Mouse (Mus musculus): ENCODE measurements around the gene Ptges. TPM values are rescaled to one million over a fixed set of nuclear protein-coding genes. Genes with fewer than 3 reads are reported as not detected.

Ptges gene
- polyA plus RNA-seq, 1 experiment from 2014 or later = 4.6 TPM

DNA sequence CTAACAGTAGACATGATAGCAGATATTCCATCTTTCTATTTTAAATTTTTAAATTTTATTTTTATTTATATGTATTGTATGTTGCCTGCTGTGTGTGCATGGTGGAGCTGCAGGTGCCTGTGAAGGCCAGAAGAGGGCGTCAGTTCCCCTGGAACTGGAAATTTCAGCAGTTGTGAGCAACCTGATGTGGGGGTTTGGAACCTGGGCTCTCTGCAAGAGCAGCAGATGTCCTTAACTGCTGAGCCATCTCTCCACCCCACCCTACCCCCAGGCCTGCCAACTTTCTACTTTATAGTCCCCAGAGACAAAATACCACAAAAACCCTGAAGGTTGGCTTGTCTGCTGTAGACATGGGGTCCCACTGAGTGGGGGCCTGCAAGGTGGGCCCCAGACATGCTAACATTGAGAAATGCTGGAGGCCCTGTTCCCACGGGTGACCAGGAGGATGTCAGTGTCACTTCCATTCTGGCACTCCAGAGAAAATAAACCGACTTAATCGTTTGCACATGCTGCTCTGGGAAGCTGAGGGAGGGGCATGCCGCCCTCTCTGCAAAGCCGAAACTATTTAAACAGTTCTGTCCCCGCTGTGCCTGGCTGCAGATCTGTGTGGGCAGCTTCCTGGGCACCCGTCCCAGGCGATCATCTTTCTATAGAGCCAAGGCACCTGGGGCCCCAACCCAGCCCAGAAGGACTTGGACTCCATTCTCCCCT, 44.1 kb downstream of the Ptges start:
- Histone ChIP-seq H3K36me3 (no peaks in the 10 kb centered on the region), H3K27me3 (no peaks in the 10 kb centered on the region; the same call in 1 of the 2 replicates), H3K4me3 (no peak overlapping the region), H3K9me3 (no peaks in the 10 kb centered on the region), H3K4me2 (replicated peaks) (no peak overlapping the region), H3K4me1 (no peaks in the 10 kb centered on the region), H3K9ac (replicated peaks) (no peak overlapping the region), H3K27ac (replicated peaks) (no peak overlapping the region)
- no peak for ATAC-seq (ENCODE audit: low FRiP score, low read depth)
- 64% methylated on average over 9 of the region's 9 CpGs for WGBS

- no peaks in the 10 kb centered on the region for H3K9me3 ChIP-seq
- H3K27ac ChIP-seq (replicated peaks) = no peak overlapping the region
- no peak overlapping the region for H3K4me3 ChIP-seq
- H3K9ac ChIP-seq (replicated peaks) = no peak overlapping the region
- no peak overlapping the region for H3K4me2 ChIP-seq (replicated peaks)
- no peak for ATAC-seq (ENCODE audit: low FRiP score, low read depth)
- 87% methylated on average over 4 of the region's 4 CpGs for WGBS
- H3K36me3 ChIP-seq = no peaks in the 10 kb centered on the region
- no peaks in the 10 kb centered on the region; the same call in 1 of the 2 replicates for H3K27me3 ChIP-seq
- H3K4me1 ChIP-seq = no peaks in the 10 kb centered on the region
Observed at GRCm38 (mm10) chr2:30884852-30885373, 44.8 kb downstream of the Ptges start.

DNA sequence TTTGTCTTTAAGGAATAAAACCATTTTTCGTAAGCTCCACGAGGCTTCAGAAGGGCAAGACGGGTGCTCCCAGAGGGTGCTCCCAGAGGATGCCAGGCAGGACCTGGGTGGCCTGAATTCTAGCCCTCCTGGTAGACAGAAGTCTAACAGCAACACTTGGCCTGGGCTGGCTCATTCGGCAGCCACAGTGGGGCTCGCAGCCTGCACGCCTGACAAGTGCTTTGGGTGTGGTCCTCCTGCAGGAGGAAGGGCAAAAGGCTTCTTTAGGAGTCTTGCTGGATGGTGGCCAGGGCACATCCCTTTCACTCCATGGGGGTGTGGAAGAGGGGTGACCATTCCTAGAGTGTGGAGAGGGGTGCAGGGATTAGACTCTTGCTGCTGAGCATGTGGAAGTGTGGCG, 48.4 kb downstream of the Ptges start:
- H3K9ac ChIP-seq (replicated peaks) = no peak overlapping the region
- no peaks in the 10 kb centered on the region for H3K9me3 ChIP-seq
- H3K4me3 ChIP-seq = no peak overlapping the region
- no peak for ATAC-seq (ENCODE audit: low FRiP score, low read depth)
- 90% methylated on average over 7 of the region's 7 CpGs for WGBS
- H3K4me1 ChIP-seq = peaks cover 3% of the 10 kb centered on the region; the same call in 1 of the 2 replicates
- H3K36me3 ChIP-seq = no peaks in the 10 kb centered on the region
- no peak overlapping the region for H3K4me2 ChIP-seq (replicated peaks)
- no peak overlapping the region for H3K27ac ChIP-seq (replicated peaks)
- no peaks in the 10 kb centered on the region for H3K27me3 ChIP-seq

DNA sequence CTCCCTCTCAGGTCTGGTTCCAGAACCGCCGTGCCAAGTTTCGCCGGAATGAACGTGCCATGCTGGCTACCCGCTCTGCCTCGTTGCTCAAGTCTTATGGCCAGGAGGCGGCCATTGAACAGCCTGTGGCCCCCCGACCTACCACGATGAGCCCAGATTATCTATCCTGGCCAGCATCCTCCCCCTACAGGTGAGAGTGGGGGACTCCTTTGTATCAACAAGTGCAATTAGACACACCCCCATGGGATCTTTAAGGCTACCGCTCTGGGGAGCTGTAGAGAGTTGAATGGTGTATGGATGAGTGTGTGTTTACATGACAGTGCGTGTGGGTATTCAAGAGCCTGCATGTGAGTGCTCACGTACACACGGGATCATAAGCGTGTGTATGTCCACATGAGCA, 50.2 kb downstream of the Ptges start:
- H3K9ac ChIP-seq (replicated peaks) = no peak overlapping the region
- no peaks in the 10 kb centered on the region for H3K9me3 ChIP-seq
- H3K4me2 ChIP-seq (replicated peaks) = no peak overlapping the region
- H3K36me3 ChIP-seq = no peaks in the 10 kb centered on the region
- 92% methylated on average over 15 of the region's 15 CpGs for WGBS
- H3K4me3 ChIP-seq = no peak overlapping the region
- H3K27me3 ChIP-seq = no peaks in the 10 kb centered on the region
- H3K27ac ChIP-seq (replicated peaks) = no peak overlapping the region
- peaks cover 3% of the 10 kb centered on the region; the same call in 1 of the 2 replicates for H3K4me1 ChIP-seq
- no peak for ATAC-seq (ENCODE audit: low FRiP score, low read depth)

- Histone ChIP-seq H3K4me3 (no peak overlapping the region), H3K9me3 (no peaks in the 10 kb centered on the region), H3K27ac (replicated peaks) (no peak overlapping the region), H3K4me2 (replicated peaks) (no peak overlapping the region), H3K9ac (replicated peaks) (no peak overlapping the region), H3K36me3 (no peaks in the 10 kb centered on the region), H3K27me3 (no peaks in the 10 kb centered on the region), H3K4me1 (peaks cover 6% of the 10 kb centered on the region; the same call in 1 of the 2 replicates)
- no peak for ATAC-seq (ENCODE audit: low FRiP score, low read depth)
- 50% methylated on average over 11 of the region's 11 CpGs for WGBS
Observed at GRCm38 (mm10) chr2:30875621-30876432, 53.8 kb downstream of the Ptges start.

- no peak overlapping the region for H3K4me3 ChIP-seq
- ATAC-seq (ENCODE audit: low FRiP score, low read depth) = no peak
- H3K4me1 ChIP-seq = peaks cover 6% of the 10 kb centered on the region; the same call in 1 of the 2 replicates
- WGBS = 79% methylated on average over 7 of the region's 7 CpGs
- no peak overlapping the region for H3K9ac ChIP-seq (replicated peaks)
- no peaks in the 10 kb centered on the region for H3K36me3 ChIP-seq
- H3K27me3 ChIP-seq = no peaks in the 10 kb centered on the region
- no peak overlapping the region for H3K27ac ChIP-seq (replicated peaks)
- H3K9me3 ChIP-seq = no peaks in the 10 kb centered on the region
- no peak overlapping the region for H3K4me2 ChIP-seq (replicated peaks)
Observed at GRCm38 (mm10) chr2:30875096-30875495, 54.6 kb downstream of the Ptges start.

GRCm38 (mm10) chr2:30874445-30874844, 55.2 kb downstream of the Ptges start:
- Histone ChIP-seq H3K27ac (replicated peaks) (no peak overlapping the region), H3K27me3 (no peaks in the 10 kb centered on the region), H3K4me2 (replicated peaks) (no peak overlapping the region), H3K9ac (replicated peaks) (no peak overlapping the region), H3K36me3 (no peaks in the 10 kb centered on the region), H3K4me3 (no peak overlapping the region), H3K4me1 (peaks cover 6% of the 10 kb centered on the region; the same call in 1 of the 2 replicates), H3K9me3 (no peaks in the 10 kb centered on the region)
- ATAC-seq (ENCODE audit: low FRiP score, low read depth) = no peak
- WGBS = 34% methylated on average over 10 of the region's 10 CpGs

- Histone ChIP-seq H3K4me1 (peaks cover 6% of the 10 kb centered on the region; the same call in 1 of the 2 replicates), H3K27ac (replicated peaks) (no peak overlapping the region), H3K27me3 (no peaks in the 10 kb centered on the region), H3K36me3 (no peaks in the 10 kb centered on the region), H3K4me2 (replicated peaks) (no peak overlapping the region), H3K4me3 (no peak overlapping the region), H3K9me3 (no peaks in the 10 kb centered on the region), H3K9ac (replicated peaks) (no peak overlapping the region)
- 83% methylated on average over 6 of the region's 6 CpGs for WGBS
- no peak for ATAC-seq (ENCODE audit: low FRiP score, low read depth)
Observed at GRCm38 (mm10) chr2:30872669-30873068, 57.0 kb downstream of the Ptges start.

DNA sequence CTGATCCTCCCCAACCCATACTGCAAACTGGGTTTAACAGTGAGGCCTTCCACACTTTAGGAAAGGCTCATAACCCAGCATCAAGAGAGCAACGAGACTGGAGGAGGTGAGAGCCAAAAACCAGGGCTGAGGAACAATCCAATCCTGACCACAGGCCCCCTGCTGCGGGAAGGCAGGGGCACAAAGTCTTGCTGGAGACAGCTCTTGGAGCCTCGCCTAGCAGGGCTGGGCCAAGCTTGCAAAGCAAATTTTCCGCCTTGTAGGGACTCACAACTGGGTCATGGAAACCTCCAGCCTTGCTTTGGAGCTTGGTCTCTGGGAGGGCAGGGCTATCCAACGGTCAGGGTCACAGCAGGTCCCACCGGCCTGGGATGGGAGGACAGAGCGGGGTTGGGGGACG, 58.8 kb downstream of the Ptges start:
- Histone ChIP-seq H3K36me3 (no peaks in the 10 kb centered on the region), H3K27me3 (peaks cover 9% of the 10 kb centered on the region; the same call in 1 of the 2 replicates), H3K9me3 (no peaks in the 10 kb centered on the region), H3K4me3 (no peak overlapping the region), H3K9ac (replicated peaks) (no peak overlapping the region), H3K4me2 (replicated peaks) (no peak overlapping the region), H3K27ac (replicated peaks) (no peak overlapping the region), H3K4me1 (0 out of 2 replicates have a peak, but pooled peaks cover 2% of the 10 kb centered on the region)
- no peak for ATAC-seq (ENCODE audit: low FRiP score, low read depth)
- 74% methylated on average over 8 of the region's 8 CpGs for WGBS

DNA sequence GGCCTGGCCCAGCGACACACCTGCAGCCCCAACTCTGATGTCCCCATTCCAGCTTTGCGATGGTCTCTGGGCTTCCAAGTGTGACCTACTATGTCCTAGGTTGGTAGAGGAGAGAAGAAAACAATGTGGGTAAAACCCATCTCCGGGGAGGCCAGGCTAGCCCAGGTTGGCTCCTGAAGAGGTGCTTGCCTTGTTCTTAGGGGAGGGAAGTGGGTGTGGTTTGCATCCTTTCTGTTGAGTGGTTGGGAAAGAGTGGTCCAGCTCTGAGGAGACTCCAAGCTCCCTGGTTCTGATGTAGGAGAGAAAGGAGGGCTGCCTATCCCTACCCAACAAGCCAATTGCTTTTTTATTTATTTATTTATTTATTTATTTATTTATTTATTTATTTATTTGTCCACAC, 64.2 kb downstream of the Ptges start:
- H3K4me3 ChIP-seq = no peak overlapping the region
- no peaks in the 10 kb centered on the region for H3K9me3 ChIP-seq
- no peak overlapping the region for H3K27ac ChIP-seq (replicated peaks)
- no peak for ATAC-seq (ENCODE audit: low FRiP score, low read depth)
- H3K4me1 ChIP-seq = peaks cover 7% of the 10 kb centered on the region; the same call in 1 of the 2 replicates
- no peaks in the 10 kb centered on the region for H3K36me3 ChIP-seq
- 52% methylated on average over 3 of the region's 3 CpGs for WGBS
- H3K27me3 ChIP-seq = peaks cover 33% of the 10 kb centered on the region
- H3K9ac ChIP-seq (replicated peaks) = peak overlapping the region; percentile 43; the same call in 1 of the 2 replicates
- H3K4me2 ChIP-seq (replicated peaks) = peak overlapping the region; percentile 53; the same call in 1 of the 2 replicates

DNA sequence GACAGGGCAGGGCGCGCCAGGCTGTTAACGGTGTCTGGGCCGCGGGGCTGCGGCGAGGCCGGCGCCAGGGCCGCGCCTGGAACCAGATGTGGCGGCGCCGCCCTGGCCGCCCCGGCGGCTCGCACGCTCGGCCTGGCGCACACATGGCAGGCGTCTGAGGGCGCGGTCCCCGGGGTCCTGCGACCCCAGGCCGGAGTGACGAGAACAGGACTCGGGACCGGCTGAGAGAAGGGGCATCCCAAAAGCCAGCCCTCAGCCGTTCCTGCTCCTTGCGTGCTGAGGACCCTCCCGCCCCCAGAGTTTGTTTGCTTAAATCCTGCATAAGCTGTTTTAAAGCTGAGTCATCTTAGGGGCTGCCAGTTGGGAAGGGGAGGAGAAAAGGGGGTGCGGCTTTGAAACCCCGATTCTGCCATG, 64.7 kb downstream of the Ptges start:
- Histone ChIP-seq H3K4me3 (peak overlapping the region; percentile 31), H3K27me3 (peaks cover 33% of the 10 kb centered on the region), H3K4me2 (replicated peaks) (peak overlapping the region; percentile 53), H3K27ac (replicated peaks) (no peak overlapping the region), H3K4me1 (peaks cover 7% of the 10 kb centered on the region; the same call in 1 of the 2 replicates), H3K9ac (replicated peaks) (peak overlapping the region; percentile 43; the same call in 1 of the 2 replicates), H3K9me3 (no peaks in the 10 kb centered on the region), H3K36me3 (no peaks in the 10 kb centered on the region)
- 3% methylated on average over 34 of the region's 35 CpGs for WGBS
- no peak for ATAC-seq (ENCODE audit: low FRiP score, low read depth)

- H3K4me1 ChIP-seq = peaks cover 7% of the 10 kb centered on the region; the same call in 1 of the 2 replicates
- H3K9ac ChIP-seq (replicated peaks) = no peak overlapping the region
- no peak overlapping the region for H3K4me2 ChIP-seq (replicated peaks)
- H3K27me3 ChIP-seq = peaks cover 33% of the 10 kb centered on the region
- no peak overlapping the region for H3K27ac ChIP-seq (replicated peaks)
- WGBS = 84% methylated on average over 9 of the region's 9 CpGs
- no peak for ATAC-seq (ENCODE audit: low FRiP score, low read depth)
- no peaks in the 10 kb centered on the region for H3K9me3 ChIP-seq
- H3K36me3 ChIP-seq = no peaks in the 10 kb centered on the region
- H3K4me3 ChIP-seq = no peak overlapping the region
Observed at GRCm38 (mm10) chr2:30863574-30863973, 66.1 kb downstream of the Ptges start.
